Mouse (Mus musculus) thymus, adult 2 months (tissue): ENCODE measurements around the gene Clec2l.

Source experiments
- CTCF ChIP-seq: fragments of 200-500 bp; IDR thresholded peaks from 2 replicates; pipeline ENCODE4 v1.5.1; 2012; ENCODE audit warnings: mild to moderate bottlenecking, control low read depth, low read length, moderate library complexity, borderline replicate concordance; ENCODE audit not compliant: control insufficient read depth, poor library complexity, insufficient read depth; ENCODE audit errors: extremely low read depth
- POLR2A ChIP-seq: fragments of 200-500 bp; IDR thresholded peaks from 2 replicates; pipeline ENCODE4 v1.6.1; 2012; ENCODE audit warnings: mild to moderate bottlenecking, low read length, control low read depth, moderate library complexity; ENCODE audit not compliant: control insufficient read depth, poor library complexity, insufficient read depth; ENCODE audit errors: extremely low read depth

DNA sequence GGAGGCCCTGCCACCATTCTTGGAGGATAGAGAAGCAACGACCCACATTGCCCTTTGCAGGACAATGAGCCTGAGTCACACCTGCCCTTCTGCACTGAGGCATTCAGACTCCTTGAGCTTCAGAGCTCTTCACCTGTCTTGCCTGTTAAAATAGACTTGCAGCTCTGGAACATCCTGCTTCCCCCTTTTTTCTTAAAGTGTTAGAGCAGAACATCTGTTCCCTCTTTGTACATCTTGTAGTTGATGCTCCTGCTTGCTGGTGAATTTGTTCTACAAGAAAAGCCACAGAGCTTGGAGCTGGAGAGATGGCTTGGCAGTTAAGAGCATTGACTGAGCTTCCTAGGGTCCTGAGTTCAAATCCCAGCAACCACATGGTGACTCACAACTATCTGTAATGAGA is 40.5 kb upstream of the Clec2l start:
- TF ChIP-seq CTCF (no peak), POLR2A (no peak)
